Mouse (Mus musculus): Measurements from ENCODE around the gene Tysnd1.

GRCm38 (mm10) chr10:61715462-61715837, 20.1 kb downstream of the Tysnd1 start:
- TF ChIP-seq CTCF (IDR thresholded peaks at IDR 0.05; ENCODE audit: low read depth): no peak
- no peak for TF ChIP-seq EP300 (IDR thresholded peaks at IDR 0.05; ENCODE audit: low read depth)

All from liver, embryonic 14.5 days (tissue).